In the genomic region with DNA sequence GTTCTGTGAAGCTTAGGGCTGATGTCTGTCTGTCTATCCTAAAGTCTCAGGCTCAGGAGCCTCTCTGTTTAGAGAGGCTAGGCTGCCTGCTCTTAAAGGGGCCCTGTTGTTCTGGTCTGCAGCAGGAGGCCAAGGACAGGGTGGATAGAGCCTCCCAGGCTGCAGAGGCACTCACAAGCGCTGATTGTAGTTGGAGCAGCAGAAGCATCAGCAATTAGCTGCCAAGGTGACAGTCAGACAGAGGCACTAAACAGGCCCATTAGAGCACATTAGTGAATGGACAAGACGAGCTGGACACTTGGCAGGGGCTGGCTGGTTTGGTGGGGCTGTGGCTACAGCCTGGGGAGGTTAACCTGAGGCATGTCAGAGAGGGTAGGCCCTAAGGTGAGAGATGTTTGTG, we compare ENCODE assay signal across 19 mouse cellular contexts.
DNase-seq lines count a peak whose midpoint lies in the region; ATAC-seq lines count a peak whose summit lies in the region.
"Had no signal": no experiment of that assay in that cellular context is flagged by ENCODE, and none has a peak within 500 bp of the region (broad histone marks: within the 10 kb centered on the region; RNA-seq: fewer than 3 reads in every experiment).

No protein-coding gene starts in this region.

- no peaks in the 10 kb centered on the region for H3K9me3 ChIP-seq in embryonic facial prominence, embryonic 11.5 days (replicated peaks; ENCODE audit: control insufficient read depth, low read length)
- no peaks in the 10 kb centered on the region for H3K9me3 ChIP-seq in embryonic facial prominence, embryonic 10.5 days
- H3K9me3 ChIP-seq in heart, embryonic 13.5 days = no peaks in the 10 kb centered on the region
- H3K9me3 ChIP-seq in liver, embryonic 11.5 days (ENCODE audit: control insufficient read depth, low read length) = no peaks in the 10 kb centered on the region
- H3K9me3 ChIP-seq: kidney, embryonic 15.5 days; limb, embryonic 10.5 days; liver, embryonic 12.5 days; neural tube, embryonic 12.5 days had no signal

- no peak overlapping the region for H3K4me2 ChIP-seq in embryonic facial prominence, embryonic 11.5 days (ENCODE audit: low read depth, low read length)
- H3K4me2 ChIP-seq in heart, embryonic 13.5 days = no peak overlapping the region
- H3K4me2 ChIP-seq in liver, embryonic 11.5 days = no peak overlapping the region
- H3K4me2 ChIP-seq: kidney, embryonic 15.5 days; liver, embryonic 12.5 days; neural tube, embryonic 12.5 days had no signal

- no peak overlapping the region for H3K9ac ChIP-seq in embryonic facial prominence, embryonic 11.5 days (replicated peaks; ENCODE audit: low read length)
- H3K9ac ChIP-seq in heart, embryonic 13.5 days = no peak overlapping the region; the same call in 1 of the 2 replicates
- no peak overlapping the region for H3K9ac ChIP-seq in liver, embryonic 11.5 days (ENCODE audit: low read depth, low read length)
- H3K9ac ChIP-seq: kidney, embryonic 15.5 days; liver, embryonic 12.5 days; neural tube, embryonic 12.5 days had no signal

- peak; percentile 3; the same call in 1 of the 2 replicates for ATAC-seq in embryonic facial prominence, embryonic 11.5 days (replicated peaks; ENCODE audit: insufficient number of reproducible peaks, low FRiP score, low TSS enrichment, low read depth)
- ATAC-seq in heart, embryonic 13.5 days (ENCODE audit: extremely low read depth, insufficient number of reproducible peaks, low FRiP score, low TSS enrichment) = no peak
- no peak for ATAC-seq in liver, embryonic 11.5 days (replicated peaks; ENCODE audit: low FRiP score)
- ATAC-seq: inflammation-experienced regulatory T-cells, adult 6 months had no signal

- WGBS in embryonic facial prominence, embryonic 11.5 days = 40% methylated on average over 2 of the region's 2 CpGs
- 33% methylated on average over 2 of the region's 2 CpGs for WGBS in embryonic facial prominence, embryonic 10.5 days
- WGBS in heart, embryonic 13.5 days = 41% methylated on average over 2 of the region's 2 CpGs
- 60% methylated on average over 2 of the region's 2 CpGs for WGBS in liver, embryonic 11.5 days

- H3K4me1 ChIP-seq in embryonic facial prominence, embryonic 11.5 days (ENCODE audit: control insufficient read depth, insufficient read depth, low read length) = no peaks in the 10 kb centered on the region
- H3K4me1 ChIP-seq in embryonic facial prominence, embryonic 10.5 days = peaks cover 26% of the 10 kb centered on the region
- H3K4me1 ChIP-seq in heart, embryonic 13.5 days = peaks cover 67% of the 10 kb centered on the region
- H3K4me1 ChIP-seq in liver, embryonic 11.5 days (replicated peaks; ENCODE audit: control insufficient read depth, insufficient read depth, low read length) = 0 out of 2 replicates have a peak, but pooled peaks cover 4% of the 10 kb centered on the region

- intact Hi-C loops in heart, postnatal 25 days (cut with DNase I) = no loop called here

- H3K27me3 ChIP-seq in embryonic facial prominence, embryonic 11.5 days (ENCODE audit: control insufficient read depth, insufficient read depth, low read length) = no peaks in the 10 kb centered on the region
- H3K27me3 ChIP-seq in embryonic facial prominence, embryonic 10.5 days (replicated peaks; ENCODE audit: low read depth, poor library complexity, severe bottlenecking) = peaks cover 93% of the 10 kb centered on the region
- H3K27me3 ChIP-seq in heart, embryonic 13.5 days (replicated peaks) = peaks cover 5% of the 10 kb centered on the region; the same call in 1 of the 2 replicates
- no peaks in the 10 kb centered on the region for H3K27me3 ChIP-seq in liver, embryonic 11.5 days (replicated peaks; ENCODE audit: control insufficient read depth, insufficient read depth, low read length)
- H3K27me3 ChIP-seq: liver, embryonic 12.5 days; neural tube, embryonic 12.5 days had no signal

- H3K4me3 ChIP-seq in embryonic facial prominence, embryonic 11.5 days (ENCODE audit: low read depth, low read length) = no peak overlapping the region
- H3K4me3 ChIP-seq in embryonic facial prominence, embryonic 10.5 days = no peak overlapping the region
- no peak overlapping the region for H3K4me3 ChIP-seq in heart, embryonic 13.5 days
- H3K4me3 ChIP-seq in liver, embryonic 11.5 days (ENCODE audit: low read depth, low read length) = no peak overlapping the region
- H3K4me3 ChIP-seq: kidney, embryonic 15.5 days; limb, embryonic 10.5 days; liver, embryonic 12.5 days; neural tube, embryonic 12.5 days had no signal

- no peak overlapping the region for H3K27ac ChIP-seq in embryonic facial prominence, embryonic 11.5 days (replicated peaks; ENCODE audit: low read depth, low read length)
- H3K27ac ChIP-seq in embryonic facial prominence, embryonic 10.5 days (replicated peaks) = no peak overlapping the region
- peak overlapping the region; percentile 66 for H3K27ac ChIP-seq in heart, embryonic 13.5 days (replicated peaks)
- peak overlapping the region; percentile 21; the same call in 1 of the 2 replicates for H3K27ac ChIP-seq in liver, embryonic 11.5 days (ENCODE audit: low read depth, low read length)
- H3K27ac ChIP-seq: kidney, embryonic 15.5 days; limb, embryonic 10.5 days; neural tube, embryonic 12.5 days had no signal

- H3K36me3 ChIP-seq in embryonic facial prominence, embryonic 11.5 days (replicated peaks; ENCODE audit: control insufficient read depth, insufficient read depth, low read depth, low read length) = no peaks in the 10 kb centered on the region
- no peaks in the 10 kb centered on the region for H3K36me3 ChIP-seq in embryonic facial prominence, embryonic 10.5 days (replicated peaks)
- no peaks in the 10 kb centered on the region for H3K36me3 ChIP-seq in heart, embryonic 13.5 days
- no peaks in the 10 kb centered on the region for H3K36me3 ChIP-seq in liver, embryonic 11.5 days (ENCODE audit: control insufficient read depth, insufficient read depth, low read length)
- H3K36me3 ChIP-seq: kidney, embryonic 15.5 days; limb, embryonic 10.5 days; liver, embryonic 12.5 days; neural tube, embryonic 12.5 days had no signal

- DNase-seq in embryonic facial prominence, embryonic 11.5 days (ENCODE audit: low spot score) = no peak
- no peak for DNase-seq in embryonic facial prominence, embryonic 10.5 days (ENCODE audit: low spot score)
- no peak for DNase-seq in heart, postnatal 25 days (ENCODE audit: low spot score)
- no peak for DNase-seq in liver, embryonic 11.5 days (ENCODE audit: low spot score)
- DNase-seq in liver = no peak
- peak; percentile 70 for DNase-seq in retina, embryonic 14.5 days (ENCODE audit: low spot score)
- DNase-seq in lung, postnatal 4 days = no peak
- DNase-seq: adrenal gland, postnatal 25 days; cerebellum, adult 11-12 months; cerebellum, postnatal 14 days; kidney, postnatal 4 days; lung, adult 2 months; thymus, postnatal 36 days had no signal

Comparison
In these comparisons a context has a peak if more than half of its experiments do, and no peak if none do; other contexts are left out.
1. H3K27ac ChIP-seq: peak in heart, embryonic 13.5 days (single experiment) and liver, embryonic 11.5 days (single experiment); none in embryonic facial prominence, embryonic 11.5 days (single experiment) and embryonic facial prominence, embryonic 10.5 days (single experiment).